Mouse (Mus musculus) heart, adult 2 months (tissue): ENCODE data around the gene Tmc2. TPM values are rescaled to one million over a fixed set of nuclear protein-coding genes. Genes with fewer than 3 reads are reported as not detected.

Experiments
- DNase-seq, 2 experiments: peaks; one replicate each; pipeline ENCODE4 v3.0.0; 2021
- H3K27ac ChIP-seq: fragments of 200-600 bp; 2 replicates; pipeline ENCODE4 v1.8.1; 2022
- H3K27me3 ChIP-seq: fragments of 200-500 bp; 2 replicates; pipeline ENCODE4 v1.6.1; 2012; ENCODE audit warnings: mild to moderate bottlenecking, low read length, inconsistent platforms, mixed read lengths; ENCODE audit not compliant: control insufficient read depth, insufficient read depth
- H3K36me3 ChIP-seq: fragments of 200-500 bp; 2 replicates; pipeline ENCODE4 v1.6.1; 2012; ENCODE audit warnings: low read length, inconsistent platforms; ENCODE audit not compliant: control insufficient read depth, insufficient read depth
- H3K4me1 ChIP-seq: fragments of 200-500 bp; 2 replicates; pipeline ENCODE4 v1.6.1; 2011; ENCODE audit warnings: low read length; ENCODE audit not compliant: control insufficient read depth, insufficient read depth
- H3K4me3 ChIP-seq: fragments of 200-600 bp; 2 replicates; pipeline ENCODE4 v1.8.1; 2022
- H3K79me2 ChIP-seq: fragments of 200-500 bp; replicated peaks from 2 replicates; pipeline ENCODE4 v1.6.1; 2012; ENCODE audit warnings: mild to moderate bottlenecking, inconsistent platforms, low read length, moderate library complexity, mixed read lengths; ENCODE audit not compliant: control insufficient read depth, insufficient read depth
- H3K9ac ChIP-seq: fragments of 200-500 bp; 2 replicates; pipeline ENCODE4 v1.6.1; 2012; ENCODE audit warnings: low read depth, mild to moderate bottlenecking, control low read depth, inconsistent platforms, low read length, mixed read lengths
- CTCF ChIP-seq: fragments of 200-600 bp; IDR thresholded peaks from 2 replicates; pipeline ENCODE4 v1.8.1; 2022; ENCODE audit warnings: antibody characterized with exemption, mild to moderate bottlenecking, moderate library complexity
- EP300 ChIP-seq: fragments of 200-500 bp; IDR thresholded peaks from 2 replicates; pipeline ENCODE4 v1.6.1; 2011; ENCODE audit warnings: low read depth, low read length, control low read depth; ENCODE audit not compliant: insufficient read depth
- POLR2A ChIP-seq: fragments of 200-500 bp; IDR thresholded peaks from 2 replicates; pipeline ENCODE4 v1.6.1; 2011; ENCODE audit warnings: mild to moderate bottlenecking, low read depth, low read length, control low read depth; ENCODE audit not compliant: insufficient read depth
- WGBS: fragments of 180-500 bp; shearing (Covaris S2); methylation state at CpG from one replicate; pipeline ENCODE4 v1.1.7; 2018; 5-methylcytosine and 5-hydroxymethylcytosine counted together
- intact Hi-C: fragments of 180-260 bp; cut with DNase I; formaldehyde crosslinking; loops from one replicate; pipeline ENCODE4 v1.15.1; 2025
- polyA plus RNA-seq: library from polyadenylated mRNA; depleted of rRNA; stranded (reverse); fragments of >200 nt; gene quantifications from 2 replicates; pipeline ENCODE4 v1.2.3, GENCODE M21; 2012; rRNA removed
- total RNA-seq, 2 experiments: library from RNA; stranded (reverse); gene quantifications; 2 replicates each; pipeline ENCODE4 v1.2.3; 2021

Gene Tmc2
- total and polyA plus RNA-seq, 3 experiments = not detected

DNA sequence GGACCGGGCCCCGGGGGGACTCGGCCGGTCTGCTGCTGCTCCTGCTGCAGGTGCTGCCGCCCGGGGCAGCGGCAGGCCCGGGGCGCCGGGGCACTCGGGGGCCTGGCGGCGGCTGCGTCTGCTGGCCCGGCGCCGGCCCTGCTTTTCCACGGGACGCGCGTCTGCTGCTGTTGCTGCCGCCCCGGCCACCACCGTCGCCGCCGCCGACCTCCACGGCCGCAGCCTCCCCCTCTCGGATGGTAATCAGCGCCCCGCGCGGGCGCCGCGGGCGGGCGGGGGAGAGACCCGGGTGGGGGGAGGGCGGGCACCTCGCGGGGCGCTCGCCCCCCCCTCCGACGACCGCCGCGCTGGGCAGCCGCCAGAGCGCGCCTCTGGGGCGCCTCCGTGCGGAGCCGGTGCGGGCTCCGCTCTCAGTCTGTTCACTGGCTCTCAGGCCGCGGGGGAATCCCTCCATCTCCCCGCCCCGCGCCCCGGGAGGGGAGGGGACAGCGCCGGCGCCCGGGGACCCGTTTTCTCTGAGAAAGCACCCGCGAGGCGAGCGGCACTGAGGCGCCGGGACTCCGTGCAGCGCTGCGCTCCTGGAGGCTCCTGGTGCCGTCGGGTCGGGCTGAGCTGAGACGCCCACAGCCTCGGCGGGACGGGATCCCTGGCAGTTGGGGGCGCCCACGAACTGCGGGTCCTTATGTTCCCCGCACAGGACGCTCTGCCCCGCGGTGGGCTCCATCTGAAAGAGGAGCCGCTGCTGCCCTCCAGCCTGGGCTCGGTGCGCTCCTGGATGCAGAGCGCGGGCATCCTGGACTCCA lies 100.5 kb downstream of the Tmc2 start:
- H3K4me1 ChIP-seq = peaks cover 5% of the 10 kb centered on the region
- H3K27ac ChIP-seq = no peak overlapping the region
- H3K79me2 ChIP-seq = no peaks in the 10 kb centered on the region
- no peaks in the 10 kb centered on the region for H3K36me3 ChIP-seq
- H3K27me3 ChIP-seq = peaks cover 8% of the 10 kb centered on the region
- peak overlapping the region; percentile 56 for H3K4me3 ChIP-seq
- peak; percentile 66 to 72 for DNase-seq
- WGBS = under 1% methylated on average over 82 of the region's 99 CpGs
- TF ChIP-seq CTCF (peak; percentile 38), POLR2A (no peak), EP300 (no peak)
- peak overlapping the region; percentile 90 for H3K9ac ChIP-seq
- intact Hi-C loops = loop anchor here (1.0 kb wide), 1 partner anchor 21 kb away; the partner anchor contains the start of gene Nop56

DNA sequence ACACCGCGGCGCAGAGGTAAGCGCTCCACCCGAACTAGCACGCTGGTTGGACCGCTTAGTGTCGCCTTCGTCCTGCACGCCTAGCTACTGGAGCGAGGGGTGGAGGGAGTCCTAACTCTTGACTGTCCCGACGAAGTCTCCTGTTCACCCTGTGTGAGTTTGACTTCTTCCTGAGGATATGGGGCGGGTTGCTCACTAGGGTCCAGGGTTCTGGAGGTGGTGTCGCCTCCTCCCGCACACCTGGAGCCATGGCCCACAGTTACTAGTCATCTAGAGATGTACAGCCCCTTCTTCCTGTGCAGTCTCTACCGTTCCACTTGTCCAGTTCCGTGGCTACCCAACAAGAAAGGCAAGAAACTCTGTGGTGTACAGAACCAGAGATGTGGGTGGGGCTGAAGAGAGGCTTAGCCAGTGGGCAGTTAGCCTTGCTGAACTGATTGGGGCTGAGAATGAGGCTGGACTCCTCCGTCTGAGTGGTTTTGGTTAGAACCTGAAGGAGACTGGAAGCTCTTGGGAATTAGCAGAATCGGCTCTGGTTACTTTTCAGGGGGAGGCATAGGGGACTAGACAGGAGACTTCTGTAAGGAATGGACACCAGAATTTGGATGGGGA lies 101.2 kb downstream of the Tmc2 start:
- no peak for DNase-seq
- H3K79me2 ChIP-seq = no peaks in the 10 kb centered on the region
- WGBS = 7% methylated on average over 20 of the region's 20 CpGs
- H3K4me3 ChIP-seq = peak overlapping the region; percentile 56
- TF ChIP-seq POLR2A = no peak
- no peak for TF ChIP-seq CTCF
- no peak for TF ChIP-seq EP300
- intact Hi-C loops = no loop called here
- no peak overlapping the region for H3K27ac ChIP-seq
- H3K27me3 ChIP-seq = peaks cover 8% of the 10 kb centered on the region
- peaks cover 5% of the 10 kb centered on the region for H3K4me1 ChIP-seq
- H3K36me3 ChIP-seq = no peaks in the 10 kb centered on the region
- peak overlapping the region; percentile 53 for H3K9ac ChIP-seq

DNA sequence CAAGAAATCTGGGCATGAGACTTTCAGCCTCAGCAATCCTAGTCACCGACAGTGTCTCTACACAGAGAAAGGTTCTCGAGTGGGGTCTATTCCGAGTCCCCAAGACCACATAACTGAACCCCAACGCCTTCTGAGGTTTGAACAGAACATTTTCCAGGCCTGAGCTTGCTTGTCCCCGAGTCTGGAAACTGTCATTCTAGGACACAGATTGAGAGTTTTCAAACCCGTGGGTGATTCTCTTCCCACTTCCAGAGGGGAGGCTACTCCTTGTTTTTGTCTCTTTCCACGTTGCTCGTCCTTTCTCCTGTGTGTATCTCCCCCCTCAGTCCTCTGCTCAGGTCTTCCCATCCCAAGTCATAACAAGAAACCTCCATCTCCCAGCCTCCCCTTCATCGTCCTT lies 102.6 kb downstream of the Tmc2 start:
- no peaks in the 10 kb centered on the region for H3K36me3 ChIP-seq
- H3K4me1 ChIP-seq = peaks cover 5% of the 10 kb centered on the region
- DNase-seq = no peak
- no peaks in the 10 kb centered on the region for H3K79me2 ChIP-seq
- intact Hi-C loops = no loop called here
- WGBS = 83% methylated on average over 9 of the region's 9 CpGs
- H3K27me3 ChIP-seq = peaks cover 8% of the 10 kb centered on the region
- no peak overlapping the region for H3K27ac ChIP-seq
- no peak overlapping the region for H3K9ac ChIP-seq
- no peak overlapping the region for H3K4me3 ChIP-seq
- TF ChIP-seq POLR2A (no peak), CTCF (no peak), EP300 (no peak)

DNA sequence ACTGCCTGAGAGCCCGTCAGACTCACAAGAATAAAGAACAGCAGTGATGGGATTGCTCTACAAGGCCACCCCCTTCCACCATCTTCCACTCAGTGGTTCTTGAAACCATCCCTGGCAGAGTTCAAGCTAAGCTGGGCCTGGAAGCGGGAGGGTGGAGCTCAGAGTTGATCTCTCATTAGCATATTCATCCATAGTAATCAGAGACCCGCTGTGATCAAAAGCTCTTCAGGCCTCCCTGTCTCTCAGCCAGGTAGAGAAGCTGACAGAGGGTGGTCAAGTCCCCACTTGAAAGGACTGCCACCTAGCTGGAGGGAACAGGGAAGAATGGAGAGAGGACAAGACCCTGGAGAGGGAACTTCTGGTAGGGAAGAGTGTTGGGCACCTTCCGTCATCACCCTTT lies 108.0 kb downstream of the Tmc2 start:
- no peak overlapping the region for H3K4me3 ChIP-seq
- no peaks in the 10 kb centered on the region for H3K4me1 ChIP-seq
- 72% methylated on average over 4 of the region's 4 CpGs for WGBS
- H3K9ac ChIP-seq = no peak overlapping the region
- DNase-seq = no peak
- H3K36me3 ChIP-seq = no peaks in the 10 kb centered on the region
- TF ChIP-seq EP300 = no peak
- no peak for TF ChIP-seq CTCF
- H3K27me3 ChIP-seq = no peaks in the 10 kb centered on the region
- intact Hi-C loops = no loop called here
- no peak overlapping the region for H3K27ac ChIP-seq
- no peaks in the 10 kb centered on the region for H3K79me2 ChIP-seq

Other genes with a start within 250 kb of the Tmc2 start
- gene Tgm3, start 182.8 kb upstream of the Tmc2 start, total RNA-seq = not detected
- gene Tgm3, start 182.8 kb upstream of the Tmc2 start, polyA plus RNA-seq = 0.06 and 0.08 TPM in 2 replicates
- not detected for gene Tgm6, start 82.8 kb upstream of the Tmc2 start, total RNA-seq
- not detected in 2 replicates for gene Tgm6, start 82.8 kb upstream of the Tmc2 start, polyA plus RNA-seq
- gene Snrpb, start 15.8 kb upstream of the Tmc2 start, total RNA-seq = 100 to 1,000 TPM; 124 to 141 TPM
- 110 and 135 TPM in 2 replicates for gene Snrpb, start 15.8 kb upstream of the Tmc2 start, polyA plus RNA-seq
- gene Nop56, start 79.2 kb downstream of the Tmc2 start, total RNA-seq = 10 to 100 TPM; 28.7 to 29.7 TPM
- gene Nop56, start 79.2 kb downstream of the Tmc2 start, polyA plus RNA-seq = 27.2 and 47.5 TPM in 2 replicates
- gene Idh3b, start 89.4 kb downstream of the Tmc2 start, total RNA-seq = 100 to 1,000 TPM; 709 to 817 TPM
- gene Idh3b, start 89.4 kb downstream of the Tmc2 start, polyA plus RNA-seq = 893 and 1,229 TPM in 2 replicates
- gene Ebf4, start 100.0 kb downstream of the Tmc2 start, total RNA-seq = under 1 TPM; 0.37 to 0.41 TPM
- 0.85 and 1.0 TPM in 2 replicates for gene Ebf4, start 100.0 kb downstream of the Tmc2 start, polyA plus RNA-seq
- 1 to 10 TPM; 1.9 to 3.3 TPM for gene Cpxm1, start 202.4 kb downstream of the Tmc2 start, total RNA-seq
- gene Cpxm1, start 202.4 kb downstream of the Tmc2 start, polyA plus RNA-seq = 8.2 and 9.4 TPM in 2 replicates
- not detected for gene Gm28372, start 210.0 kb downstream of the Tmc2 start, total RNA-seq
- not detected in 2 replicates for gene Gm28372, start 210.0 kb downstream of the Tmc2 start, polyA plus RNA-seq
- gene 1700020A23Rik, start 210.1 kb downstream of the Tmc2 start, total RNA-seq = not detected
- 0.26 TPM in 1 of 2 replicates, not detected in the other for gene 1700020A23Rik, start 210.1 kb downstream of the Tmc2 start, polyA plus RNA-seq
- gene Tmem239, start 211.3 kb downstream of the Tmc2 start, total RNA-seq = not detected
- gene Tmem239, start 211.3 kb downstream of the Tmc2 start, polyA plus RNA-seq = not detected in 2 replicates
- 10 to 100 TPM; 26.3 to 26.9 TPM for gene Vps16, start 229.1 kb downstream of the Tmc2 start, total RNA-seq
- 32.9 and 46.7 TPM in 2 replicates for gene Vps16, start 229.1 kb downstream of the Tmc2 start, polyA plus RNA-seq
- 1 to 10 TPM; 5.5 TPM for gene Pced1a, start 229.5 kb downstream of the Tmc2 start, total RNA-seq
- gene Pced1a, start 229.5 kb downstream of the Tmc2 start, polyA plus RNA-seq = 12.7 and 14.5 TPM in 2 replicates